Mouse (Mus musculus): ENCODE results near the gene Rnf41.

The Rnf41 gene

DNA sequence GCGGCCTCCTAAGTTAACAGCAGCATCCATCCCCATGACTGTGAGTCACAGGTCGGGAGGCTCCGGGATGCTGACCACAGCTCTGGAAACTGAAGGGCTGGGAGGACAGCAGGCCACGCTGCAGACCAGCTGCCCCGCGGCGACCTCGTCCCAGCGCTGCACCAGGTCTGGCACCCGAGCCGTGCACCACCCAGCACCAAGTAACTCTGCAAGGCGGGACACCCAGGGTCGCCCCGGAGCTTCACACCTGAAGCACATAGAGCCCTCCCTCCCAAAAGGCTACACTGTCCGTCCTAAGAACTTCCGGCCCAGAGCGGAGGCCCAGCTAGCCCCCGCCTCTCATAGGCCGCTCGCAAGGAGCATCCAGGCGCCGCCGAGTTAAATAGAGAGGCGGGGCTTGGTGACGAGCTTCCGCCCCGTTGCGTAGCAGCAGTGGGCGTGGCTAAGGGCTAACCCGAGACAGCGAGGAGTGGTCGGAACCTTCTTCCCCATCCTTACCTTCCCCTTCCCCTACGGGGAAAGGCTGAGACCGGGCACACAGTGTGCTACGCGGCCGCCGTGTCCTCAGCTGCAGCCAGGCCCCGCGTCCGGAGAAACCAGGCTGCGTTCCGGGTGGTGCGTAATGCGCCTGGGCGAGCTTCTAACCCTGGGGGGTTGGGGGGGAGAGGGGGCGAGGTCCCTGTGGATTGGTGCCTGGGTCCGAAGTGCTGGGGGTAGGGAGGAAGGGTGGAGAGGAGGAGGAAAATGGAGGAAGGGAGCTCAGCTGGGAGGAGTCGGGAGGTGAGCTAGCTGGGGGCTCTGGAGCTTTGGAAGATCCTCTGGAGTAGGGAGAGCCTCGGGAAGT, at the start of gene Rnf41, which contains the start of gene Nabp2:
Gene Rnf41, plus strand, starts transcription at position 447 of the 844 bp plus-strand sequence.
Gene Nabp2, minus strand, starts transcription at position 282 of the 844 bp plus-strand sequence.
- WGBS: under 1% methylated on average over 50 of the region's 50 CpGs

DNA sequence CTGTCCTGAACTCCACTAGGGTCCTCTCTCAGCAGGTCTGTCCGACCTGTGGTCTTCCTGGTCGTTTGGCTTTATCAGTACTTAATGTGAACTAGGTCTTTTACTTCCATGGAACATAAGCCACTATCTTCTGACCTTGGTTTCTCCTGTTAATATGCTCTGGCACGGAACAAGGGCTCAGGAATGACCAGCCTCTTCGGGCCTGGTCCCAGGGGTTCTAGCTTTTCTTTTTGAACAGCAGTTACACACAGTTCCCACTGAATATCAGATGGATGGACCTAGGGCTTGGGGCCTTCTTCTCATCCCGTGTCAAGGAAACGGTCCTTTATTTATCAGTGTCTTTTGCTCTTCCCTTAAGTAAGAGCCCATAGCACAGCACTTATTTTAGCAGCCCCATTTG, 49.6 kb upstream of the Rnf41 start:
- WGBS: 84% methylated on average over 6 of the region's 6 CpGs

DNA sequence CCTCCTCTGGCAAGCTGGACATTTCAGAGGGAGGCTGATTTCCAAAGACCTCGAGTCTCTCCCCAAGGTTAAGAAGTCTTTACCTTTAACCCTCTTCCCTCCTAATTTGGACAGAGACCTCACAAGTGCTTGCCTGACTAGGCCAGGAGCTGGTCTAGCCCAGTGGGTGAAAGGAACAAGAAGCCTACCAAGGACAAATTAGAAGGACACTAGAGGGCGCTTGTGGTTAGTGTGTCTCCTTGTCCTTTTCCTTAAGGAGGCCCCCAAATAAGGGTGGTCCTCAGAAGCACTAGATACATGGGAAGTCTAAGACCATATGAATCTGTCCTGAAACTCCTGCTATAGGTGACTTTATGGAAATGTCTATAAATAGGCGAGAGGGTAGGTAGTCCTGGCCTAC, 48.9 kb upstream of the Rnf41 start:
- WGBS: 45% methylated on average over 3 of the region's 3 CpGs

DNA sequence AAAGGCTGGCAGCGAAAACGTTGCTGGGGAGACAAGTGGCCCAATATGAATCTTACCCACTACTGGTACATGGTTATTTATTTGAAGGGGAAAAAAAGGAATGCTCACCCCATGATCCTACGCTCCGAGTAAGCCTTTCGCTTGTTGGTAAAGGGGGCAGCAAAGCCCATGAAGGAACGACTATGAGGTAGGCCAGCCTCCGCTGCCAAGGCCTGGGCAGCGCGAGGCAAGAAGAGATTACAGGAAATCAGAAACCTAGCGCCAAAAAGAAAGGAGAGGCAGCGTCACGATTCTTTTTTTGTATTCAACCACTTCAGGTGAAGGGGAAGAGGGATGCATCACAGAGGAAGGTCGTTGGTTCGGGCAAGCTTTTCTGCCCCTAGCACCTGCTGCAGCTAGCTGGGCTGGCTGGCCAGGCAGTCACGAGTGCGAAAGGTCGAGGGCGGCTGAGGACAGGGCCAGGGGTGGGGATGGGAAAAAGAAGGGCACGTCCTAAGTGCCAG, 43.5 kb upstream of the Rnf41 start:
- 6% methylated on average over 19 of the region's 19 CpGs for WGBS

DNA sequence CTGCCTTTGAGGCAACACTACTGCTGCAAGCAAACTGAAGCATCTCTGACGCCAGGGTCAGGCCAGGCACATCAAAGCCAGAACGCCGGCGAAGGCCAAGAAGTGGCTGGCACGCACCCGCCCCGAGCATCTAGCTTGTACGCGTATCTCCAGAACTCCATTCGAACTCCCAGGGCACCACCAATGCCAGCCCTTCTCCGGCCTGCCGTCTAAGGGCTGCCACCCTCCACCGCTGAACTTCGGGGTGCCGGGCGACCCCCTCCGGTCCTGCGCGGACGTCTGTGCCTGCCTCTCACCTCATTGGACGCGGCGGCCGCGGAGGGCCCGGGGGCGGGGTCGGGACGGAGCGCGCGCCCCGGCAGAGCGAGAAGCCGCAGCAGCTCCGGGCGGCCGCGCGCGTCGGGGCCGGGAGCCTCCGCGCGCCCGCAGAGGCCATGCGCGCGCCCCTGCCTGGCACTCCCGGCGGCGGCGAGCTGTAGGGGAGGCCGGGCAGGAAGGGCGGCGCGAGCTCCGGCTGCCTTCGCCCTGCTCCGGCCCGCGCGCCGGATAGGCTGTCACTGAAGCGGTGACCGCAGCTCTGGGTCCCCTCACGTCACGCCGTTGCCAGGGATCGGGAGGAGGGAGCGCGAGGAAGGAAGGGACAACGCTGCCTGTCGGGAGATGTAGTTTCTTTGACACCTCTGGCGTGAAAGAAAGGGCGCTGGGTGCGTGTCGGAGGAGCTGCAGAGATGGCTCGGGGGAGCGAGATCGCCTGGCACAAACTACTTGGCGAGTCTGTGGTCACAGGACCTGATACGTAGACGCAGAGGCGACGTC, 42.8 kb upstream of the Rnf41 start, which contains the start of gene Coq10a:
Gene Coq10a, minus strand, starts transcription at position 596 of the 816 bp plus-strand sequence.
- under 1% methylated on average over 87 of the region's 87 CpGs for WGBS

DNA sequence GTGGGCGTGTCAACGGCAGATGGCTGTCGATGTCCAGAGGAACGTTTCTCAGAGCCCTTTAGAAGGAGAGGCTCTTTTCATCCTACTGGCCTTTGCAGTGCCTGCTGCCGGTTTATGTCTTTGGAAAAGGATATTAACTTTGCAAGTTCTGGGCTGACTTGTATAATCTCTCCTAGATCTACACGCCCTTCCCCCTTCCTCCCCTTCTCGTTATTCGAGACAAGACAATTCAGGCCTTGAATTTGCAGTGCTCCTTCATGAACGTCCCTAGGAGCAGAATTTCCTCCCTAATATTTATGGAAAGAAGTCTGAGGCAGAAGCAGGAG, 42.3 kb upstream of the Rnf41 start:
- WGBS: under 1% methylated on average over 9 of the region's 9 CpGs

DNA sequence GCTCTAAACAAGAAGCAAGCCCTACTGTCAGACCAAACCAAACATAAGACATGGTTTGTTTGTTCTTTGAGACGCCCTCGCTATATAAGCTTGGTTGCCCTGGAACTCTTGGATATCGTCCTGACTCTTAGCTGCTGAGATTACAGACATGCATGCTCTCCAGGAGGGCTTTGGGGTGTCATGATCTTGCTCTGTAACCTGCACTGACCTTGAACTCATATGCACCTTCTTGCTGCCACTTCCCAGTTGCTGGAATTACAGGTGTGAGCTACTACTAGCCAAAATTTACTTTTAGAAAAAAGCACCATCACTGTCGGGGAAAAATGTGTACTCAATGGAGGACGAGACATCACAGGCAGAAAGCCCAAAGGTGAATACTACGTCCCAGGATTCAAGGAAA, 41.9 kb upstream of the Rnf41 start:
- 62% methylated on average over 6 of the region's 6 CpGs for WGBS

DNA sequence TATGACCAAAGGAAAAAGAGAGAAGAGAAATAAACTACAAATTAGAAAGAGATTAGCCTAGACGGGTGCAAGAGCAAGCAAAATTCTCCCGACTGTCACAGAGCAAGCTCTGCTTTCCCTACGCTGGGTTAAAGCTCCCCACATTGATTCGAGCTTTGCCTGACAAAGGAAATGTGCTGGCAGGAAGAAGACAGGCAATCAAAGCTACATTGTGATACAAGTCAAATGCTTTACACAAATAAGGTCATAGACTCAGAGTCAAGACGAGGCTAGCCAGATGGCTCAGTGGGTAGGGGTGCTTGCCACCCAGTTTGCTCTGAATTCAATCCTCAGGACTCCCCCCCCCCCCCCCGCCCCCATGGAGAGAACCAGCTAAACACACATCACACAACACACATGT, 41.4 kb upstream of the Rnf41 start:
- 52% methylated on average over 6 of the region's 6 CpGs for WGBS

DNA sequence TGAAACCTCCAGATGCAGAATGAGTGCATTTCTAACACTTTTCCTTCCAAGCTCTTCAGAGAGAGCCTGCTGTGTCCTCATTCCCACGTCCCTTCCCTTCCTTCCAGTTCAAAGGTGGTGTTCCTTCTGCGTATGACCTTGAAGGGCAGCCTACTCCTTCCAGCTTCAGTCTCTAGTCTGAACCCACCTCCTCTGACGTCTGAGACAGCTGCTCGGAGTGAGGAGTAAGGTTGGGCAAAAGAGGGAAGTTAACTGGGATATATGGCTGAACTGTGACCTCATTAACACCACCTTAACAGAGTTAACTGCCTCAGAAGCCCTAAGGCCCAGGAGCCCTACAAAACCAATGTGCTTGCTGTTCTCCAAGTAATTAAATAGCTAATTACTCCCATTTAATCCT, 40.9 kb upstream of the Rnf41 start:
- 65% methylated on average over 4 of the region's 4 CpGs for WGBS

DNA sequence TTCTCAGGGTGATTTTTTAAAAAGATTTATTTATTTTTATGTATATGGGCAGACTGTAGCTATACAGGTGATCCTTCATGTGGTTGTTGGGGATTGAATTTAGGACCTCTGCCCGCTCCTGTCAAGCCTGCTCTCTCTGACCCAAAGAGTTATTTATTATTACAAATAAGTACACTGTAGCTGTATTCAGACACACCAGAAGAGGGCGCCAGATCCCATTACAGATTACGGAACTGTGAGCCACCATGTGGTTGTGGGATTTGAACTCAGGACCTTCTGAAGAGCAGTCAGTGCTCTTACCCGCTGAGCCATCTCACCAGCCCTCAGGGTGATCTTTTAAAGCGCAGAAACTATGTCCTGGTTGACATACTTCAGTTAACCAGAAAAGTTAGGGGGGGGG, 39.3 kb upstream of the Rnf41 start:
- 77% methylated on average over 5 of the region's 5 CpGs for WGBS

DNA sequence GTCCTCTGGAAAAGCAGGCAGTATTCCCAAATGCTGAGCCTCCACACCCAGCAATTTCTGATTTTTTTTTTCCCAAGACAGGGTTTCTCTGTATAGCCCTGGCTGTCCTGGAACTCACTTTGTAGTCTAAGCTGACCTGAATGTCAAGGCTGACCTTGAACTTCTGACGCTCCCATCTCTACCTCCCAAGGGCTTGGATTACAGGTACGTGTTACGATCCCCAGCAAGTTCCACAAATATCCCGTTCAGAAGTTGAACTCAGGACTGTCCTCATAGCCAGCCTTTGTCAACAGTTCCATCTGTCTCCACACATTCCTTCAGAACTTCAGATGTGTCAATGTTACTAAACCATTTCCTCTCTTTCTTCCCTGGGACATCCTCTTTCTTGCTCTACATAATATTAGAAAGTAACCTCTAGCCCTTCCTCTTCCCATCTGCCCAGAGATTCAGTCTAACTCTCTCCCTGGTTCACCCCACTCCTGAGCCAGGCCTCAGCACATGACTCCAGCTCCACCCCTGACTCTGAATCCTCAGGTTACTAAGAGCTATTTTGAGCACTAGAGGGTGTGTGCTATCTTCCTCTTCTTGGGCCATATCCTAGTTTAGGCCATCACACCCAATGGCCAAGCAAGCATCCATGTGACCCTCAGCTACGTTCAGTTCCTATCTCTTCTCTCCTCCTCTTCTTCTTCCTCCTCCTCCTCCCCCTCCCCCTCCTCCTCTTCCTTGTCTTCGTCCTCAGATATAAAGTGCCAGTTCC, 38.3 kb upstream of the Rnf41 start:
- 71% methylated on average over 6 of the region's 6 CpGs for WGBS

DNA sequence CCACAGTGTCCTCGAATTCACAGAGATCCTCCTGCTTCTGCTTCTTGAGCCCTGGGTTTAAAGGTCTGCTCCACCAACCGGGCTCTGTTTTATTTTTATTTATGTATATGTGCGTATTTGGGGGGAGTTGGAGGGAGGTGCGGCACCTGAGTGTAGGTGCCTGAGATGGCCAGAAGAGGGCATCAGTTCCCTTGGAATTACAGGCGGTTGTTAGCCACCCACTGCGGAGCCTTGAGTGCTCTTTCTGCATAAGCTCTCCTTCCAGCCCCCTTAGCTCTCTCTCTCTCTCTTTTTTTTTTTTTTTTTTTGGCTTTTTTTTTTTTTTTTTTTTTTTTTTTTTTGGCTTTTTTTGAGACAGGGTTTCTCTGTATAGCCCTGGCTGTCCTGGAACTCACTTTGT, 37.1 kb upstream of the Rnf41 start:
- 73% methylated on average over 6 of the region's 6 CpGs for WGBS

DNA sequence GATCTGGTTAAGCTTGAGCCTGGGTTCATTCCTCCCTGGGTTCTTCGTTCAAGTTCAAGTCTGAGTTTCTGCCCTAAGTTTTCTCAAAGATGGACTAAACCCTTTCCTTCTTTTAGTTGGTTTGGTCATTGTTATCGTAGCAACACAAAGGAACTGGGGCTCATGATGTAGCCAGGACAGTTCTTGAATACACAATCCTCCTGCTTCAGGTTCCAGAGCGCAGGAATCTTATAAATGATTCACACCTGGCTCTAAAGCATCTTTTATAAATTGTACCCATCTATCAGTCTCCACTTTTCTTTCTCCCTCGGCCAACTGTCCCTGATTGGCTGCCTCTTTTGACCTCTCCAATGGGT, 35.4 kb upstream of the Rnf41 start:
- WGBS: 41% methylated on average over 4 of the region's 4 CpGs

DNA sequence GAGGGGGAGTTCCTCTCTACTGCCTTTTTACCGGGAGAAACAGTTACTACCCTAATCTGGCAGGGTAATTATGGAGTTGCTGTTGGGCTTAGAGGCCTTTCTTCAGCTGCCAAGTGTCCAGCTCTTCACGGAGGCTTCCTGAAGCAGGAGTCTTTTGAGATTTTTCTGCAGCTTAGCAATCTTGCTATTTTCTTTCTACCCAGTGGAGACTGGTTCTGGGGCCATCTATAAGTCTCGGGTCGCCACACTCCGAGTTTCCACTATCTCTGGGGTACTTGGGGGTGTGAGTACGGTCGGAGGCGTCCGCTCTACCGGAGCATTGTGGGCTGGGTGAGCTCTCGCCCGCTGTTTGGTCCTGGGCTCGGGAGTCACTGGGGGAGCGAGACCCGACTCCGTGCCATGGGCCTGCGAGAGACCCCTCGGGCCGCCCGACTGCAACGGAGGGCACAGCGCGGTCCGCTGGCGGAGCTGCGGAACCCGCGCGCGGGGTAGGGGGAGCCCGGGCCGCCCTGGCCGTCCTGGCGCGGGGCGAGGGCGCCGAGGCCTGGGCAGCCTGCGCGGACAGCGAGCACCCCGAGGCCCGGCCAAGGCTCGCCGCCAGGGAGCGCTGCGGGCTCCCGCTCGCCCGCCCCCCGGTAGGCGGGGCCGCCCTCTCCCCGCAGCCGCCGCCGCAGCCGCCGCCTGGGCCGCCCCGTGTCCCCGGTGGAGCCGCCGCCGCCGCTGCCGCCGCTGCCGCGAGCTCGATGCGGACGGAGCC, 34.8 kb upstream of the Rnf41 start, which contains the start of gene Ankrd52:
Gene Ankrd52, plus strand, starts transcription at position 661 of the 757 bp plus-strand sequence.
- under 1% methylated on average over 73 of the region's 73 CpGs for WGBS

DNA sequence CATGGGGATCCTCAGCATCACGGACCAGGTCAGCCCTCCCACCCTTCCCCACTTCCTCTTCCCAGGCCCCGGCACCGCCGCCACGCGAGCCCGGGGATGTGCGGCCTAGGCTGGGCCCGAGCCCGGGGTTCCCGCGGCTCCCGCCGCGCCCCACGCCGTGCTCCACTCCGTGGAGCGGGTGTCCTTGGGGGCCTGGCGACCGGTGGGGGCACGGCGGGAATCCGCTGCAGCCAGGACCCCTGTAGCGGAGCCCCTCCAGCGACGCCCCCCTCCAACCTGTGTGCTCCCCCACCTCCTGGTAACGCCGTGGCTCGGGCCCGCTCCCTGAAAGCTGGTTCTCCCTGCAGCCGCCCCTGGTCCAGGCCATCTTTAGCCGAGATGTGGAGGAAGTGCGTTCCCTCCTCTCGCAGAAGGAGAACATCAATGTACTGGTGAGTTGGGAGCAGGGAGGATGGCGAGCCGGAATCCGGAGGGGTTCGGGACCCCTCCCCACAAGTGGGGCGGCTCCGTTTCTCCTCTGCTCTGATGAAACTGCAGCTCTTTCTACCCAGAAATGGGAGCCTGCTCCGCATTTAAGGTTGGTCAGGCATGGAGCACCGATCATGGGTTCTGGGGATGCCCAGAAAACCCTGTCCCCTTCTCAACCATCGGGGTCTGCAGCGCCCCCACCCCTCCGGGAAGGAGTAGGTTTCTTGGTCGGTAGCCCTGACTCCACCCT, 34.1 kb upstream of the Rnf41 start:
- under 1% methylated on average over 47 of the region's 47 CpGs for WGBS

DNA sequence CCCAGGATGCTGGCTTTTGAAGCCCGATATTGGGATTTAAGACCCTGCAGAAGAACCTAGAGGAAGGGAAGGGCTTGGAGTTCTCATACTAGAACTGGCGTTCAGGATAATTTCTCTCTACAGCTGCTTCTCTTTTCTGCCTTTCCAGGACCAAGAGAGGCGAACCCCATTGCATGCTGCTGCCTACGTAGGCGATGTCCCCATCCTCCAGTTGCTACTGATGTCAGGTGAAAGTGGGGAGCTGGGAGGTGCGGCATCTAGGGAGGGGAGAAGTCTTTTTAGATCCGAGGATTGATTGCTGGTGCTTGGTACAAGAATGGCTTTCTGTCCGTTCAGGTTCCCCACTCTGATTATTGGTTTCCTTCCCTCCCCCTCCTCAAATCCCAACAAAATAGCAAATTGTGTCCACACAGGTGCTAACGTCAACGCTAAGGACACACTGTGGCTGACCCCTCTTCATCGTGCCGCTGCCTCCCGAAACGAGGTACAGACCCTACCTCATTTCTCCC, 33.5 kb upstream of the Rnf41 start:
- WGBS: 29% methylated on average over 14 of the region's 14 CpGs

DNA sequence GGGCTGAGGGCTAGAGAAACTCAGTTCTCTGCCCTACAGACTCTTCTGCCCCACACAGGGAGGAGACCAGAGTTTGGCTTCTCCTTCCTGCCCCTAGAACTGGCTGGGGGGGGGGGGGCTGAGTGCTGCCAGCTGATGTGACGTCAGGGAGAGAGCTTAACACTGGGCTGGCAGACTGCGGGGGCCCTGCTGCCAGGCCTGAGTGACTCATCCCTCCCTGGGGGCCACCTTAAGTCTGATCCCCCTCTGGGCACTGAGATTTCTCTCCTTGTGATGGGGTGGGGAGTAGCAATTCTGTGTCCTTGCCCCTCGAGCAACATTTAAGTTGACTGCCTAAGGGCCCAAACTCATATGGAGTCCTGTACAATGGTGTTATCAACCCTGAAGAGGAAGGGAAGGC, 33.0 kb upstream of the Rnf41 start:
- 23% methylated on average over 3 of the region's 3 CpGs for WGBS

DNA sequence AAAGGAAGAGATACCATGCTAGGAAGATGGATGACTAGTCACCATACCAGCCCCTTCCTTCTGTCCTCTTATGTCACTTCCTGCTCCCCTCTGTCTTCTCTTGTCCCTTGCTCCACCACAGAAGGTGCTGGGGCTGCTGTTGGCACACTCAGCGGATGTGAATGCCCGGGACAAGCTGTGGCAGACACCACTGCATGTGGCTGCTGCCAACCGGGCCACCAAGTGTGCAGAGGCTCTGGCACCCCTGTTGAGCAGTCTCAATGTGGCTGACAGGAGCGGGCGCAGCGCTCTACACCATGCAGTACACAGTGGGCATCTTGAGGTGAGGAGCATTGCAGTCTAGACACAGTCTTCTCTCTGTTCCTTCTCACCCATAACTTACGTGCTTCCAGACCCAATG, 32.2 kb upstream of the Rnf41 start:
- 52% methylated on average over 7 of the region's 7 CpGs for WGBS

DNA sequence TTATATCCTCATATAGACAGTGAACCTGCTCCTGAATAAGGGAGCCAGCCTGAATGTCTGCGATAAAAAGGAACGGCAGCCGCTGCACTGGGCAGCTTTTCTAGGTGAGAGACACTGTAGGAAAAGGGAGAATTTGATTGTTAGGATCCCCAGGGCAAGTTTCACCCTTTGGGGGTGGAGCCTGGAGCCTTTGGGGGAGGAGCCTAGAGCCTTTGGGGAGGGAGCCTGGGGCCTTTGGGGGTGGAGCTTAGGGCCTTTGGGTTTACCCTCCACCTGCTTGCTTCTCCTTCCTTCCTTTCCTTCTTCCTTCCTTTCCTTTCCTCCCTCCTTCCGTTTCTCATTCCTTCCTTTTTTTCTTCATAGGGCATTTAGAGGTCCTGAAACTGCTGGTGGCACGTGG, 30.9 kb upstream of the Rnf41 start:
- 87% methylated on average over 5 of the region's 5 CpGs for WGBS

DNA sequence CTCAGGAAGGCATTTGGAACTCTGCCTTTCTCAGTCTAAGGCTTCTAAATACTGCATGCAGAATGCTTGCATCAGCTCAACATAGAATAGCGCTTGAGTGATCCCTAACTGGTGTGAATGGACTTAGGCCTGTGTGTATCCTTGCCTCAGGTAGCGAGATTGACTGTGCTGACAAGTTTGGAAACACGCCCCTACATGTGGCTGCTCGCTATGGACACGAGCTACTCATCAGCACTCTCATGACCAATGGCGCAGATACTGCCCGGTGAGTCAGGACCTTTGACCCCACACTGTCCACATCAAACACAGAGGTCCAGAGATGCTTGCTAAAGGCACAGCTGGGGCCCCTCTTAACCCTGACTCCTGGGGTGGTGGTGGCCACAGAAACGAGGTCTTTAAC, 29.0 kb upstream of the Rnf41 start:
- 89% methylated on average over 8 of the region's 8 CpGs for WGBS
